Mouse (Mus musculus) liver, postnatal 0 days (tissue): ENCODE data around the gene Greb1.

Source experiments
- CTCF ChIP-seq: sonication (generic); IDR thresholded peaks from 2 replicates; pipeline ENCODE4 v1.5.1; 2016; ENCODE audit warnings: antibody characterized with exemption, low read depth
- EP300 ChIP-seq: IDR thresholded peaks from 2 replicates; pipeline ENCODE4 v1.6.1; 2016; ENCODE audit warnings: antibody characterized with exemption, low read depth, mild to moderate bottlenecking

DNA sequence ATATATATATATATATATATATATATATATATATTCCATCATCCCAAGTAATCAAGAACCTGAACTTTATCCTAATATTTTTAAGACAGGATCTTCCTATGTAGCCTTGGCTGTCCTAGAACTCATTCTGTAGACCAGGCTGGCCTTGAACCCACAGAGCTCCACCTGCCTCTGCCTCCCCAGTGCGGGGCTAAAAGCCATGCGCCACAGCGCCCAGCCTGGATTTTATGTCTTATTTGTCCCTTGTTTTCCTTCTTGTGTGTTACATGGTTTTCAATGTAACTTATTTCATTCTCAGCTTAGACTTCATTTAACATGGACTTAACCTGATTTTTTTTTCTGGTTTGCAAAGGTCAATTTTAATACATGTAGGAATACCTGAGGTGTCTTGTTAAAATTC is 39.2 kb downstream of the Greb1 start:
- TF ChIP-seq CTCF (no peak), EP300 (no peak)
